In genomic region chr3:130708967-130709924, GRCm38 (mm10) we compare ENCODE assay signal across 8 mouse cellular contexts. TPM values are rescaled to one million over a fixed set of nuclear protein-coding genes. Genes with fewer than 3 reads are reported as not detected.
DNase-seq lines count a peak whose midpoint lies in the region; ATAC-seq and TF ChIP-seq lines count a peak whose summit lies in the region.

TSS of gene Ostc (minus strand) at chr3:130709444.

- WGBS in kidney, embryonic 14.5 days, result under 1% methylated on average over 45 of the region's 45 CpGs
- WGBS in limb, embryonic 15.5 days, result under 1% methylated on average over 45 of the region's 45 CpGs

- no peaks in the 10 kb centered on the region for H3K27me3 ChIP-seq in kidney, embryonic 14.5 days (ENCODE audit: control insufficient read depth, insufficient read depth, low read length)
- no peaks in the 10 kb centered on the region for H3K27me3 ChIP-seq in limb, embryonic 15.5 days

- no peaks in the 10 kb centered on the region for H3K9me3 ChIP-seq in kidney, embryonic 14.5 days (ENCODE audit: control insufficient read depth, low read length)
- H3K9me3 ChIP-seq in limb, embryonic 15.5 days, result no peaks in the 10 kb centered on the region

- peaks cover 9% of the 10 kb centered on the region for H3K36me3 ChIP-seq in kidney, embryonic 14.5 days (ENCODE audit: control insufficient read depth, insufficient read depth, low read length)
- H3K36me3 ChIP-seq in limb, embryonic 15.5 days, result no peaks in the 10 kb centered on the region

- no peak for TF ChIP-seq POLR2A in bone marrow macrophage, adult 2 months (IDR thresholded peaks at IDR 0.05; ENCODE audit: borderline replicate concordance, low read depth, low read length)
- TF ChIP-seq POLR2A in embryonic fibroblast, embryonic 13.5 days (IDR thresholded peaks at IDR 0.05; ENCODE audit: low read depth, low read length), result peak; percentile 93

- peak within 1 kb of the TSS; percentile 90 for H3K9ac ChIP-seq in kidney, embryonic 14.5 days (ENCODE audit: low read depth, low read length)
- peak within 1 kb of the TSS; percentile 81 for H3K9ac ChIP-seq in limb, embryonic 15.5 days

- no peak for TF ChIP-seq CTCF in bone marrow macrophage, adult 2 months (IDR thresholded peaks at IDR 0.05; ENCODE audit: low read depth, low read length)
- no peak for TF ChIP-seq CTCF in embryonic fibroblast, embryonic 13.5 days (IDR thresholded peaks at IDR 0.05; ENCODE audit: borderline replicate concordance, insufficient read depth, low read length)

- H3K4me2 ChIP-seq in kidney, embryonic 14.5 days (replicated peaks; ENCODE audit: low read depth, low read length), result peak within 1 kb of the TSS; percentile 63
- peak within 1 kb of the TSS; percentile 53 for H3K4me2 ChIP-seq in limb, embryonic 15.5 days

- peak; percentile 99 for DNase-seq in A20 (ENCODE audit: low read depth, low spot score)
- DNase-seq in heart, adult 9 months (ENCODE audit: low spot score in 2 of 2), result peak; percentile 96
- peak; percentile 85 to 91 for DNase-seq in monocyte, adult 2 months (ENCODE audit: low read depth in 1 of 2, low spot score in 2 of 2)
- peak; percentile 94 to 97 for DNase-seq in spleen, postnatal 36 days (ENCODE audit: low spot score in 2 of 2)

- peak within 1 kb of the TSS; percentile 84 for H3K4me3 ChIP-seq in bone marrow macrophage, adult 2 months (ENCODE audit: insufficient read depth, low read length)
- H3K4me3 ChIP-seq in embryonic fibroblast, embryonic 13.5 days (ENCODE audit: insufficient read depth, low read length), result peak within 1 kb of the TSS; percentile 98
- H3K4me3 ChIP-seq in kidney, embryonic 14.5 days (ENCODE audit: low read length), result peak within 1 kb of the TSS; percentile 97
- peak within 1 kb of the TSS; percentile 66 for H3K4me3 ChIP-seq in limb, embryonic 15.5 days

- peaks cover 13% of the 10 kb centered on the region for H3K4me1 ChIP-seq in bone marrow macrophage, adult 2 months (ENCODE audit: control insufficient read depth, insufficient read depth, low read length)
- no peaks in the 10 kb centered on the region; the same call in 1 of the 2 replicates for H3K4me1 ChIP-seq in embryonic fibroblast, embryonic 13.5 days (ENCODE audit: control insufficient read depth, insufficient read depth, low read length)
- peaks cover 12% of the 10 kb centered on the region; the same call in 1 of the 2 replicates for H3K4me1 ChIP-seq in kidney, embryonic 14.5 days (ENCODE audit: control insufficient read depth, insufficient read depth, low read length)
- H3K4me1 ChIP-seq in limb, embryonic 15.5 days, result peaks cover 14% of the 10 kb centered on the region

- H3K27ac ChIP-seq in bone marrow macrophage, adult 2 months (ENCODE audit: insufficient read depth, low read depth, low read length), result peak within 1 kb of the TSS; percentile 53
- peak within 1 kb of the TSS; percentile 45 for H3K27ac ChIP-seq in embryonic fibroblast, embryonic 13.5 days (ENCODE audit: insufficient read depth, low read length)
- peak within 1 kb of the TSS; percentile 85 for H3K27ac ChIP-seq in kidney, embryonic 14.5 days (ENCODE audit: low read depth, low read length)
- peak within 1 kb of the TSS; percentile 88 for H3K27ac ChIP-seq in limb, embryonic 15.5 days

- ATAC-seq in kidney, embryonic 14.5 days (ENCODE audit: low FRiP score, low TSS enrichment), result peak; percentile 97
- peak; percentile 92 for ATAC-seq in limb, embryonic 15.5 days (ENCODE audit: insufficient number of reproducible peaks, low FRiP score, low TSS enrichment, low read depth)

RNA-seq across cellular contexts. Expression of gene Ostc, which starts in this region (rescaled TPM):
- 97.7 and 104 TPM in 2 replicates for polyA plus RNA-seq in bone marrow macrophage, adult 2 months (2012; ENCODE audit: insufficient read depth, insufficient read length, missing spikeins)
- polyA plus RNA-seq in embryonic fibroblast, embryonic 13.5 days (2011; ENCODE audit: insufficient read length, low read depth, missing spikeins), result 279 and 363 TPM in 2 replicates
- polyA plus RNA-seq in kidney, embryonic 14.5 days (2014; fragmentation: Nextera tagmentation; extraction: Ambion mirVana), result 386 and 434 TPM in 2 replicates
- 443 and 460 TPM in 2 replicates for polyA plus RNA-seq in limb, embryonic 15.5 days (2015; fragmentation: Nextera tagmentation; extraction: Ambion mirVana)

Comparison
In these comparisons a context has a peak if more than half of its experiments do, and no peak if none do; other contexts are left out.
1. Peak in every context shown above with its lines: DNase-seq, ATAC-seq, H3K4me3 ChIP-seq and H3K27ac ChIP-seq.